ENCODE assay signal across 8 mouse cellular contexts in the genomic region with DNA sequence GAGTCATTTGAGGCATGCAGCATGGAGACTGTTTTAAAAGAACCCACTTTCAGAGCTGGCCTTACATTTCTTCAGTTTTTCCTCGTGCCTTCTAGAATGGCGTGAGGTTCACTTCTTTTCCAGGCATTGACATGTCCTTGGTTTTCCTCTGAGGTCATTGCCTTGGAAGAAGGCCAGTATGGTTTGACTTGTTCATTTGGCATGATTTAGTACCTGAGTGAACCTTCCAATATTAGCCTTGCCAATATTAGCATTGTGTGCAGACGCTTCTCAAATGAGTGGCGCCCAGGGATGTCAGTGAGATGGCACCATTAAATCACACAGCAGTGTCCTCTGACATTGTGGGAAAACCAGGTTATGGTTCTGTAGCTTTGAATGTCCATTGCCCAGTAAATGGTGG.
"Had no signal": no experiment of that assay in that cellular context is flagged by ENCODE, and none has a peak within 500 bp of the region (broad histone marks: within the 10 kb centered on the region; RNA-seq: fewer than 3 reads in every experiment).

No protein-coding gene starts in this region.

- DNase-seq: kidney, postnatal 10 days; kidney, postnatal 4 days; left cerebral cortex, postnatal 4 days; lung, embryonic 14.5 days; lung, postnatal 10 days; lung, postnatal 4 days; thymus, adult 18-20 months; thymus, postnatal 14 days had no signal
